In the genomic region with DNA sequence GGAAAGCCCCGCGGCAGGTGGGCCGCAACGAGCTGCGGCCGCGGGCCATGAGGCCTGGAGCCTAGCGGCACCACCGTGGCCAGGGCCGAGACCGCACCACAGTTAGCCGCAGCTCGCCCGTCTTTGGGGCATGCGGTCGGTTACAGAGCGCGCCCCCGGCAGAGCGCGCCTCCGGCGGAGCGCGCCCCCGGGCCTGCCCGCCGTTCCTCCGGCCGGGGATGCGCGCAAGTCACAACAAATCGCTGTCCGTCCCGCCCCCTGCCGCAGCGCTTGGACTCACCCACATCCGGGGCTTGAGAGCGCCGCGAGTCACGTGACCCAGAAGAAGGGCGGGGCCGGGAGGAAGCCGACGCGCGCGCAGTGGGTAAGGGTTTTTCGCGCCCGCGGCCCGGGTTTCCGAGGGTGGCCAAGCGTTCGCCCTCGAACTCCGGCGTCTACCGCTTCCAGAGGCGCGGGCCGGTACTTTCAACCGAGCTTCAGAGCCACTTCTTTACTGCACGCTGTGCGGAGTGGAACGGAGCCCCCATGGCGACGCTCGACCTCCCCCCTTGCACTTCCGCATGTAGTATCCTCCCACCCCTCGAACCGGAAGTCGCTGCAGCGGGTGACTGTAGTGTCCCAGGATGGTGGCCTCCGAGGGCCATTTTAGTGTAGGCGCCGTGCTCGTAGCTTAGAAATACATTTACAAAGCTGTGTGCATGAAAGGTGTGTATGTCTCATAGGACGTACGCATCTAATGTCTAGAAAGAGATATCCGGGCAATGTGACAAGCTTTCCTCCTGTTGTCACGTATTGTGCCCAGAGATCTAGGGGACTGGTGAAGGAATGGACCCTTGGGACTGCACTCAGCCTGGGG, we compare ENCODE assay signal across 1 mouse cellular context.
TF ChIP-seq lines count a peak whose summit lies in the region.

A gene (plus strand): TSS at position 314 of the 856 bp plus-strand sequence.
A gene (minus strand): TSS at position 552 of the 856 bp plus-strand sequence.

TF ChIP-seq in MEL, 35 proteins besides CTCF, POLR2A, EP300 and RAD21 (continued from another document):
- TF ChIP-seq BHLHE40 (IDR thresholded peaks at IDR 0.05; ENCODE audit: borderline replicate concordance, low read depth, low read length) (peak; percentile 36; the same call in 1 of the 2 replicates), TBP (IDR thresholded peaks at IDR 0.05; ENCODE audit: low read depth, low read length) (peak; percentile 48), POLR2AphosphoS2 (IDR thresholded peaks at IDR 0.05; ENCODE audit: low read length) (peak; percentile 46; the same call in 1 of the 2 replicates), MAZ (IDR thresholded peaks at IDR 0.05; ENCODE audit: low read depth, low read length) (peak; percentile 62; the same call in 1 of the 2 replicates), ZKSCAN1 (IDR thresholded peaks at IDR 0.05; ENCODE audit: low read depth, low read length) (no peak), ELF1 (IDR thresholded peaks at IDR 0.05; ENCODE audit: low read depth, low read length) (peak; percentile 98), E2F4 (IDR thresholded peaks at IDR 0.05; ENCODE audit: borderline replicate concordance, low read depth, low read length) (no peak), ETS1 (IDR thresholded peaks at IDR 0.05; ENCODE audit: low read depth, low read length) (no peak; the same call in none of the 2 replicates), TAL1 (IDR thresholded peaks at IDR 0.05; ENCODE audit: low read length) (no peak), ZMIZ1 (IDR thresholded peaks at IDR 0.05; ENCODE audit: low read depth, low read length) (peak; percentile 71; the same call in 1 of the 2 replicates), NRF1 (IDR thresholded peaks at IDR 0.05; ENCODE audit: insufficient read depth, low read depth, low read length, poor library complexity, severe bottlenecking) (peak; percentile 68), HCFC1 (IDR thresholded peaks at IDR 0.05; ENCODE audit: low read depth, low read length) (peak; percentile 93), KAT2A (conservative IDR thresholded peaks at IDR 0.05; ENCODE audit: low read depth, low read length) (peak; percentile 56; the same call in 1 of the 2 replicates), TCF12 (IDR thresholded peaks at IDR 0.05; ENCODE audit: low read depth, low read length) (peak; percentile 35), MYB (IDR thresholded peaks at IDR 0.05; ENCODE audit: low read depth, low read length) (peak; percentile 33; the same call in 1 of the 2 replicates), MAFK (IDR thresholded peaks at IDR 0.05; ENCODE audit: borderline replicate concordance, low read depth, low read length) (no peak), GABPA (IDR thresholded peaks at IDR 0.05; ENCODE audit: low read depth, low read length) (no peak), ZNF384 (IDR thresholded peaks at IDR 0.05; ENCODE audit: low read depth, low read length) (no peak), SMC3 (IDR thresholded peaks at IDR 0.05; ENCODE audit: low read depth, low read length) (no peak), JUND (IDR thresholded peaks at IDR 0.05; ENCODE audit: low read depth, low read length) (no peak), POLR2AphosphoS5 (IDR thresholded peaks at IDR 0.05; ENCODE audit: borderline replicate concordance, low read depth, low read length) (no peak), UBTF (IDR thresholded peaks at IDR 0.05; ENCODE audit: borderline replicate concordance, insufficient read depth, low read depth, low read length) (no peak), MAX (IDR thresholded peaks at IDR 0.05; ENCODE audit: low read length) (no peak; the same call in none of the 2 replicates), RCOR1 (IDR thresholded peaks at IDR 0.05; ENCODE audit: low read depth, low read length) (no peak)
